Mouse (Mus musculus) kidney, adult 9 months (tissue): ENCODE measurements around the gene Cmtm3.
A peak's percentile ranks its signal among the peaks of the same experiment; 100 is the strongest.
"Not testable (repeated sequence)": the region's sequence is repeated elsewhere in the genome, so short reads cannot be mapped to it uniquely, and the experiment has no call there.

Experiments
- DNase-seq: peaks from one replicate; pipeline ENCODE4 v3.0.0; 2022

Gene Cmtm3

DNA sequence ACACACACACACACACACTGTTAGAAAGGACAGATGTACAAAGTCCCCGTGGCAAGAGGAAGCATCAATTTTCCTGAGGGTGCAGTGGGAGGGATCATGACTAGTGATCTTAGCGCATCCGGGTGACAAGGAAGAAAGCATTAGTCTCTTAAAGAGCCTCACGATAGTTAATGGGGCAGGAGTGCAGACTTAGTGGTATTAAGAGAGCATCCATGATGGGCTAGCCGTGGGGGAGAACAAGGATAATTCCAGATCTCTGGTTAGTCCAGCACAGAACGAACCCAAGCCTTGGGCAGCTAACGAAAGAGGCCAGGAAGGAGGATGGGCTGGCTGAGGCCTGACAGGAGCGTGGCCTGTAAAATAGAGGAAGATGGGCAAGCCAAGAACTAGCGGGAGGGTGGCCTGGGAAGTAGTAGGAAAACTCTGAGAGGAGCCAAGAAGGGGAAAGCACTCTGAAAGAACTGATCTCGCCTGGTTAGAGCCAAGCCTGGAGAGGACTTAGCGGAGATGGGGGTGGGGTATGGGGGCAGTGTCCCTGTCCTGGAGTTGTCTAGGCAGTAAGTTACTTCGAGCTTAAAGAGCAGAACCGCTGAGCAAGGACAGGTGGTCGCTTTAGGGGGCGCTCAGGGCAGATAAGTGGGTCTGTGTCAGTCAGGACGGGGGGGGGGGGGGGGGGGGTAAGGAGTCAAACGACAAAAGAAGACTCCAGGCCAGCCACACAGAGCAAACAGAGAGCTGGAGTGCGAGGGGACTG lies at the start of gene Cmtm3:
Cmtm3 (plus strand) TSS at position 182 of the 754 bp plus-strand sequence.
- DNase-seq = peak; percentile 48

DNA sequence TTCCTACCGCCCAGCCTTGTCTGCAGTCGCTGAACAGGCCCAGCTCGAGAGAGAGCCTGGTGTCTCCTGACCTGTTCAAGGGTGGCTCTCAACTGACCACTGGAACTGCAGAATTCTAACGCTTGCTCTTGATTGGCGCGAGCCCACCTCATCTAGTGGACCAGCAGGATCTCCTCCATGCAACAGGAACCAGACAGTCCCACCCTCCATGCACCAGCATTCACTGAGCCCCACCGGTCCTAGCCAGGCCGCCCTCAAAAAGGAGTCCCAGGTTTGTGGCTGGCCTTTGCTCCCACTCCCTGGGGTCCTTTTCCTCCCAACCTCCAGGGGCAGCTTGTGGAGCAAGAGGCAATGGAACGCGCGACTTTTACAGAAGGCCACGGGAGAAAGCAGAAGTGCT lies 46.1 kb upstream of the Cmtm3 start, which contains the start of gene Cmtm2a:
Cmtm2a (minus strand) TSS at position 101 of the 400 bp plus-strand sequence.
- DNase-seq = not testable (repeated sequence)

DNA sequence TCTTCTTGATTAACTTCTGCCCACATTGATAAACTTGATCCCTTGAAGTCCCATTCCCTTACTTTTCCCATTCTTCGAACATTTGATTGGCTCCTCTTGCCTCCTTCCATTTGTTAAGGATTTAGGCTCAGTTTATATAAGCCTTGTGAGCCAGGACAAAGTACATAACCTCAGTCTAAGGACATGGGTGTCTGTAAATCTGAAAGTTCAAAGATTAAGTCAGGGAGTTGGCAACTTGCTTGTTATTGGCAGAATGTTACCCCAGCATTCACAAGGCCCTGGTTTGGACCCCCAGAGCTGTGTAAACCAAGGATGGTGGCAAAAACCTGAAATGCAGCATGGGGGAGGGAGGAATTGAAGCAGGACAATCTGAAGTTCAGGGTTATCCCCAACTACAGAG lies 44.8 kb upstream of the Cmtm3 start:
- DNase-seq = peak; percentile 72

DNA sequence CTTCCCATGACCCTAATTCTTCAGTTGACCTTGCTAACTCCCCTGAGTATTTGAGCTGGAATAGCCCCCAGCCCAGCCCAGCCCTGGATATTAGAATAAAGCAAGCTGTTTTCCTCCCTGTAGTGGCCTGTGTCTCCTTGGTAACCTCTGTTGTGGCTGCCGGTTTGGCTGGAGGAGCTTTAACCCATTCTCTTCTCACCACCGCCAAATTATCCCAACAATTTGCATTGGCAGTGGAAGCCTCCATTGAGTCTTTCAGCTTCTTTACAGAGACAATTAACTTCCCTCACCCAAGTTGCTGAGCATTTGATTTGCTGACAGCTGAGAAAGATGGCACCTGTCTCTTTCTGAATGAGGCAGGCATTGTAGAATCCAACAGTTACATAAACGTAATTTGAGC lies 37.6 kb upstream of the Cmtm3 start:
- not testable (repeated sequence) for DNase-seq

DNA sequence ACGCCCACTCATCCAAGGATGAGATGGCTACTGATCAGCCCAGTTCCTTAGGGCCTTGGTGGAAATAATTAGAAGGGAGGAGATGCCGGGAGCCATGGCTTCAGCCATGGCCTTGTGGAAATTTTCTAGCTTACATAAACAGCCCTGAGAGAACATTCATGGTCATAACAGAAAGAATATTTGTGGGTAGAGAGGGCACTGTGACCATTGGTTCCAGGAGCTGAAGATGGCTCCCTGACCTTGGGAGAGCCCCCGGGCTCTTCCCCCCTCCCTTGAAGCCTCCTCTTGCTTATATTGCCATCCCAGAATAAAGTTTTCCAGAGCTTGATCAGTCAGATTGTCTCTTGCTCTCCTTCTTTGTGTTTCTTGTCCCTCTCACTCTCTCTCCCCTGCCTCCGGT lies 36.7 kb upstream of the Cmtm3 start:
- DNase-seq = not testable (repeated sequence)

DNA sequence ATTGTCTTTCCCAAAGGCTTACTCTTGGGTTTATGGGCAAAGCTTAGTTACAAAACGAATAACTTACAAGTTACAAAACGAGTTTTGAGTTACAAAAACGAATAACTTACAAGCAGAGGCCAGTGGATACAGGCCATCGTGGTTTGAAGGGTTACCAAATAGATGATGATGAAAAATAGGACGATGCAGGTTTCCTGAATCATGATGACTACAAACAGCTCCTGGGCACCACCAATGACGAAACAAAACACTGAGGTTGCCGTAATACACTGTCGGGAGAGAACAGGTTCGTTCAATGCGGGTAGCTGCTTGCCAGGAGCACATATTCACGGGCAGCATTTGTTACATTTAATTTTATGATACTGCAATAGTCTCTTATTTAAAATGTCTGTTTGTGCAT lies 34.2 kb upstream of the Cmtm3 start:
- DNase-seq = no peak

DNA sequence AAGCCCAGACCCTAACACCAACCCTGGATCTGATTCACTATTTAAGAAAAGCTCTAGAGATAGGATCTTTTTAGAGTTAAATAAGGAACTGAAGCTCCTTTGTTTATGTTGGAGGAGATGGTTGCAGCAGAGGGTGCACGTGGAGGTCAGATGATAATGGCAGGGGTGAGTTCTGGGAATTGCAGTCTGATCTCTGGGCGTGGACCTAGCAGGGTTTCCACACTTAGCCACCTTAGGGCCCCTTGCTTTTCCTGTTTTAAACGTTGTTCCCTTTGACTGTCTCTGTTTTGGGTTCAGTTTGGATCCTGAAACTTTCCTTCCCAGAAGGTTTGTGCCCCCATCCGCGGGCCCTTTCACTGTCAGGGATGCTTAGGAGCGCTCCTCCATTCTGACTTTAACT lies 30.9 kb upstream of the Cmtm3 start:
- not testable (repeated sequence) for DNase-seq

DNA sequence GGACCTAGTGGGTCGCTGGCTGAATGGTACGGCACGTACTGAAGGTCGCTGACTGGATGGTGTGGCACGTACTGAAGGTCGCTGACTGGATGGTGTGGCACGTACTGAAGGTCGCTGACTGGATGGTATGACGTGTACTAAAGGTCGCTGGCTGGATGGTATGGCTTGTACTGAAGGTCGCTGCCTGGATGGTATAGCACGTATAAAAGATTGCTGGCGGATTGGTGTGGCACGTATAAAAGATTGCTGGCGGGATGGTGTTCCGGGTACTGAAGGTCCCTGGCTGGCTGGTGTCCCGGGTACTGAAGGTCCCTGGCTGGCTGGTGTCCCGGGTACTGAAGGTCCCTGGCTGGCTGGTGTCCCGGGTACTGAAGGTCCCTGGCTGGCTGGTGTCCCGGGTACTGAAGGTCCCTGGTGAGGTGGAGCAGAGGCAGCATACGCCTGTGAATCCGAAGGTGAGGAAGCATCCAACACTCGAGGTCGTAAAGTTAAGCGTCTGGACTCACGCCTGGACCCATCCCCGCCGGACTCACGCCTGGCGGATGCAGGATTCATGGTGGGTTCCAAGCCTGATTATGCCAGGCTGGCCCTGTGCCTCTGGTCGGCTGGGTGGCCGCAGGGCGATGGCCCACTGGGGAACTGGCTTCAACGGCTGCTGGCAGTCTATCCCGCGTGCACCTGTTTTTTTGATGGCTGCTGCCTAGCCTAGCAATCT lies 29.6 kb upstream of the Cmtm3 start, which contains the start of the genes Gm45711 and Cmtm1:
Gm45711 (minus strand) TSS at position 641 of the 715 bp plus-strand sequence.
Cmtm1 (minus strand) TSS at position 705 of the 715 bp plus-strand sequence.
- peak; percentile 9 for DNase-seq

DNA sequence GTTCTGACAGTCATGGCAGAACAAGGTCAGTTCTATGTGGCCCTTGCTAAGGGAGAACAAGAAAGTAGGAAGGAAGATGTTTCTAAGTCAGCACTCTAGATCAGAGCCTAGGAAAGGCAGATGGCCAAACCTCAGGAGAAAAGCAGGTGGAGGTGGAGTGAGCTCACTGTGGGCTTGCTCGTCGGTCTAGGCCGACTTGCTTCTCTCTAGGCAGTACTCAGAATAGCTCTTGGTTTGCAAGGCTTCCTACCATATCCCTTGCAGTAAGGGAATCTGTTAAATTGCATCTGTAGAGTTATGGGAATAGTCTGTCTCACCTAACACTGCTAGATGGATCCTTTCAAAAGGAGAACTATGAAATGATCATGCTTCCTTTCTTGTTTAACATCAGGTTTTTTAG lies 27.2 kb upstream of the Cmtm3 start:
- DNase-seq = not testable (repeated sequence)

DNA sequence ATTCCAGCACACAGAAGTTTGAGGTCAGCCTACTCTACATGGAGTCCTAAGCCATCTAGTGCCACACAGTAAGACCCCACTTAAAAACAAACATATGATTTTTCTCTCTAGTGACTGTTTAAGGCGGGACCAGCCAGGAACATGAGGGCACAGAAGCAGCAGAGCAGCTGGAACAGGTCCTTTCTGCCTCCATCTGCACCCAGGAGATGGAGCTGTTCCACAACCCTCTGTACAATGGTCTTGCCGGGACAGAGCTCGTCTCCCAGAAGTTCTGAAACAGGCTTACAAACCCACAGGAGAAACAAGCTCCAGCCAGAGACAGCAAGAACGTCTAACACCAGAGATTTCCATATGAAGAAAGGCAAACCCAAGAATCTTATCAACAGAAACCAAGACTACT lies 25.9 kb upstream of the Cmtm3 start:
- DNase-seq = peak; percentile 35

DNA sequence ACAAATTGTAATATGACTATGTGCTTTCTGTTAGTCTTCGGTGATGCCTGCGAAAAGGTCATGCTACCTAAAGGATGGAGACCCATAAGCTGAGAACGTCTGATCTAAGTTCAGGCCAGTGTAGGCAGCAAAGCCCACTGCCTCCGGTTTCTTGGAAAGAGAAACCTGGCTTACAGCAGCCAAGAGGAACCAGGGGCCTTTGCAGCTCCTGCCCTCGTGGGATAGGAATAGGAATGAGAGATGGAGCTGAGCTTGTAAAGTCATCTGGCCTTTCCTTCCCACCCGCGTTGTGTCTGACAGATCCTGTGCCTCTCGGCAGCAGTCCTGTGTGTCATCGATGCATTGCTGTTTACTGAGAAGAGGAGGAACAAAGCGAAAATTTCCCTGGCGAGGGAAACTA lies 17.9 kb upstream of the Cmtm3 start, which contains the start of gene Gm11020:
Gm11020 (plus strand) TSS at position 301 of the 400 bp plus-strand sequence.
- DNase-seq = not testable (repeated sequence)

DNA sequence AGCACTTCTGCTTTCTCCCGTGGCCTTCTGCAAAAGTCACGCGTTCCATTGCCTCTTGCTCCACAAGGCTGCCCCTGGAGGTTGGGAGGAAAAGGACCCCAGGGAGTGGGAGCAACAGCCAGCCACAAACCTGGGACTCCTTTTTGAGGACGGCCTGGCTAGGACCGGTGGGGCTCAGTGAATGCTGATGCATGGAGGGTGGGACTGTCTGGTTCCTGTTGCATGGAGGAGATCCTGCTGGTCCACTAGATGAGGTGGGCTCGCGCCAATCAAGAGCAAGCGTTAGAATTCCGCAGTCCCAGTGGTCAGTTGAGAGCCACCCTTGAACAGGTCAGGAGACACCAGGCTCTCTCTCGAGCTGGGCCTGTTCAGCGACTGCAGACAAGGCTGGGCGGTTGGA lies 17.3 kb upstream of the Cmtm3 start, which contains the start of gene Cmtm2b:
Cmtm2b (plus strand) TSS at position 301 of the 400 bp plus-strand sequence.
- not testable (repeated sequence) for DNase-seq

DNA sequence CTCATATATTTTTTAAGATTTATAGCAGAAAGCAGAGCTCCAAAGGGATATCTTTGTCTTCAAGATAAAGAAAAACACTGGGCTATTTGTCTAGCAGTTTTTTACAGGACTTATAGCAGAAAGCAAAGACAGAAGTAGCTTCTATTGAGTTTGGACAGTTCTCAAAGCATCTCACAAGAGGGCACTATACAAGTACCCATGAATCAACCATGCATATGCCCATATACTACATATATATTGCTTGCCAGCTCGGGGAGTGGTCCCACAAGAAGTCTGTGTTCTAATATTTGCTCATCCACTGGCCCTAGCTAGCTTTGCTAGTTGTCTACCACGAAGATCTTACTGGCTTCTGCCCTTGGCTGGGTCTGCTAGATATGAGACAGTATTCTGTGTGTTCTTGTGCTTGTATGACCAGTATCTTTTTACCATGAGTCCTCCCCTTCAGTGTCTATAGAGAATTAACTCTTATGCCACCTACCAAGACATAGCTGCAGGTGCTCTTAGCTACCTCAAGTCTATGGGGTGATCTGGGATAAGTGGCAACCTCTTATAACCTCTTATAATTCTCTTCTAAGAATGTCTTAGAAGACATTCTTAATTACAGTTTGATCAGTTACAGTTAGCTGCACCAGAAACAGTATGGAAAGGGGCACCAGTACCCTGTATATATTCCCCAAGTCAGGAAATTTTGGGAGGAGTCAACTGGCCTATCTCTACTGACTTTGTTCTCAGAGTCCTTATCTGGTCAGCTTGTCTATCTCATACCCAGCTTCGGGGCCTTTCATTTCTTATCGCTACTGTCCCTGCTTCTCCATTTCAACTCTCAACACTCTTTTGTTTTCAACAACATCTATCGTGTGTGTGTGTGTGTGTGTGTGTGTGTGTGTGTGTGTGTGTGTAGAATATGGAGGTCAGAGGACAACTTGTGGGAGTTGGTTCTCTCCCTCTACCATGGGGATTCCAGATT lies 6.3 kb upstream of the Cmtm3 start:
- DNase-seq = no peak

DNA sequence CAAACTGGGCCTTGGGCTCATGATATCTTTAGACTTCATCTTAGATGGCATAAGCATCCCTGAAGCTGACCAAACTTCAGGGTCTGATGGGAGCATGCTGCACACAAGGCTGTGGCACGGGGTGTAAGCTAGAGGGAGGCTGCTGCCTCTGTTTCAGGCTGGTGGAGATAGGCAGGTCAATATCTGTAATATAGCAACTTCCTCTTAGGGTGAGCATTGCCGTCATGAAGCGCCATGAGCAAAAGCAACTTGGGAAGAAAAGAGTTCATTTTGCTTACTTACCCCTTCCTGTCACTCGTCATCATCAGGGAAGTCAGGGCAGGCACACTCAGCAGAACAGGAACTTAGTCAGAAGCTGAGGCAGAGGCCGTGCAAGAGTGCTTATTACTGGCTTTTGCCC lies 5.4 kb upstream of the Cmtm3 start:
- no peak for DNase-seq

DNA sequence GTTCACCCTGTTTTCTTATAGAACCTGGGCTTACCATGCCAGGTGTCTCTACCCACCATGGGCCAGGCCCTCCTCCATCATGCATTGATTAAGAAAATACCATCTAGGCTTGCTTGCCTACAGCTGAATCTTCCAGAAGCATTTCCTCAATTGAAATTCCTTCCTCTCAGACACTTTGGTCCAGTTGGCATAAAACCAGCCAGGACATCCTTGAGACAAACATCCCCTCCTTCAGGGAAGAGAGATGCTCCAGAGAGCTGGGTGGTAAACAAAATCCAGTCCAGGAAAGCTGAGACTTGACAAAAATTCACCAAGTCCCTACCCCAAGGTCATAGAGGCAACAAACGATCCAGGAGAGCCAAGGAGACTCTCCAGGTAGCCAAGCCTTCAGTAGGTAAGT lies 5.0 kb upstream of the Cmtm3 start:
- no peak for DNase-seq

DNA sequence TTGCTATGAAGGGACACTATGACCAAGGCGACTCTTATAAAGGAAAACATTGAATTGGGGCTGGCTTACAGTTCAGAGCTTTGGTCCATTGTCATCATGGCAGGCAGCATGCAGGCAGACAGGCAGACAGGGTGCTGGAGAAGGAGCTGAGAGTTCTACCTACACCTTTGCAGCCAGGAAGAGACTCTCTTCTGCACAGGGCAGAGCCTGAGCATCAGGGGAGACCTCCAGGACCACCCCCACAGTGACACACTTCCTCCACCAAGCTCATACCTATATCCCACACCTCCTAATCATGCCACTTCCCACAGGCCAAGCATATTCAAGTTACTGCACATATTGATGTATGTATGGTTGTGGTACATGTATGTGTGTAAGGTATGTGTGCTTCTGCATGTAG lies 2.4 kb upstream of the Cmtm3 start:
- no peak for DNase-seq

DNA sequence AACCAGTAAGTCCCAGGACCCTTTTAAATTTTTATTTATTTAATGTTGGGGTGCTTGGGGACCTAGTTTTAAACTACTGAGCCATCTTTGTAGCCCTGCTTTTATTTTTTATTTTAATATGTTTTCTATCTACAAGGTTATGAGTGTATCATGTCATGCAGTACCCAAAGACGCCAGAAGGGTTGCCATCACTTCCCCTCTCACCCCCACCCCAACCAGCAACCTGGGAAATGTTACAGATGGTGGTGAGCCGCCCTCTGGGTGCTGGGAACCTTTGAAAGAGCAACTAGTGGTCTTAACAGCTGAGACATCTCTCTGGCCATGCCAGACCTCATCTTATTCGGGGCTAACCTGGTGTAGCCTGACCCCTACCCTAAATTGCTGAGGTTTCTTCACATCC lies 1.3 kb upstream of the Cmtm3 start:
- no peak for DNase-seq

DNA sequence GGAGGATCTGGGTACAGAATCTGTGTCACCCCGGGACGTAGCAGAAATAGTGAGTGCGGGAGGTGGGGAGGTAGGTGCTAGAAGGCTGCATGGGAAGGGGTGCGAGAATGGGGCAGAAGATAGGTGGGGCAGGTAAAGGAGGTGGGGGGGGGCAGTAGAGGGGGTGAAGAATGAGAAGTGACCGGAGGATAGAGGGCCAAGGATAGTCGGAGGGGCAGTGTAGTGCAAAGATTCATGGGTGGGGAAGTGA lies 698 bp downstream of the Cmtm3 start:
- DNase-seq = no peak

DNA sequence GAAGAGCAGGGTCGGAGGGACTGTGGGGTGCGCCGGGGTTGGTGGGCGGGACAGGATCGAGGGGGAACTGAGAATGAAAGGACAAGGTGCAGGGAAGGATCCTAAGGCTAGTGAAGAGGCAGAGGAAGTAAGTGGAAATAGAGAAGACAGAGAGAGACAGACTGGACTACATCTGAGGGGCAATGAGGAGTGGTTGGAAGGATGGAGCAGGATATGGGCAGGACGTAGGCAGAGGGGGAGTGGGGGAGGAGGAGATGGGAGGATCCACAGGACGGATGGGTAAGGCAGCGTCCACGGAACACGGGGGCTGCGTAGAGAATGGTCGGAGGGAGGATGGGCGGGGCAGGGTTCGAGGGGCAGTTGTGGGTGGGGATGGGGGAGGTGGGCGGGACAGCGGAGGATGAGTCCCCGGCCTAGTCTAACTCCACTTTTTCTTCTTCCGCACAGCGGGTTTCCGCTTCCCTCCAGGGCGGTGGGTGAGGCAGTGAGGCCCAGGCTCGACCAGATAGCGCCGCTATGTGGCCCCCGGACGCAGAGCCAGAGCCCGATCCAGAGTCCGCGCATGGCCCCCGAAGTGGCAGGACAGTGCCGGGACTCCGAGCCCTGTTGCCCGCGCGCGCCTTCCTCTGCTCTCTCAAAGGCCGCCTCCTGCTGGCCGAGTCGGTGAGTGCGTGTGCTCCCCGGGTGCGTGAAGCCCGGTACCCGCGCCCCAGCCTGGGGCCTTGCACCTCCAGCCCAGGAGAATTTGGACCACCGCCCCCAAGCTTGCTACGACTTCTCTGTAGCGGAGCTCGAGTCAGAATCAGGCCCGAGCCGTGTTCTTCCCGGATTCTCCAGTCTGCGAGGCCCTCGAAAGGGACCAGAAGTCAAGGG lies 1.3 kb downstream of the Cmtm3 start:
- DNase-seq = peak; percentile 68

DNA sequence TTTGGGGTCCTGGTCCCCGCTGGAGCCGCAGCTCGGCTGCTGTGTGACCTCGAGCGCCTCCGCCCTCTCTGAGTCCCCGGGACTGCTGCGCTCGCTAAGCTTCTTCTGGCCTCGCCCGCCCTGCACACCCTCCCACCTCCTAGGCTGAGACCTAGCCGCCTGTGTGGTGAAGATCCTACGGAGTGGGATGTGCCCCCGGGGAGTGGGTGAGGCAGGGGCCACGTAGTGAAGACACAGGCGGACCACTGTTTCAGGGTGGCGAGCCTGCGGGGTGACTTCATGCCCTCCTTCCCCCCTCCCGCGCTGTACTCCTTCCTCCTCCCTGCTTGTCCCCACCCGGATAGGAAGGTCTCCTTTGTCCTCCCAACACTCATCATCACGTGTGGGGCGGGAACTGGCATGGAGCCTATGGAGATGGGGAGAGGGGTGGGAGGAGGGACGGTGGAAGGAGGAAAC lies 1.9 kb downstream of the Cmtm3 start:
- peak; percentile 57 for DNase-seq

DNA sequence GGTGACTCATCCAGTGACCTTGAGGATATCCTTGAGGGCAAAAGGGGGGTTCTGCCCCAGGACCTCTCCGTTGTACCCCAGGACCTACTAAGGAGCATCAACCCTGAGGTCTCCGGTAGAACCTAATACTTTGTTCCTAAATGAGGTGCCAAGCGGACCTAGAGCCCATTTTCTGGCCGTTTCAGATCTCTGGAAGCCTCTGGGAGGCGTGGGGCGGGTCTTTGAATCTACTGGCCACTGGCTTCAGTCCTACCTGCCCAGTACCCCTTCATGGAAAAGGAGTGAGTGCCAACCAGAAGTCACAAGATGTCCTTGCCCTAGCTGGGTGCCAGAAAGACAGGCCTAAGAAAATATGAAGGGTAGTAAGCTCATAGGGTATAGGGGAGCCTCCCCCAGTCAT lies 2.5 kb downstream of the Cmtm3 start:
- DNase-seq = no peak

DNA sequence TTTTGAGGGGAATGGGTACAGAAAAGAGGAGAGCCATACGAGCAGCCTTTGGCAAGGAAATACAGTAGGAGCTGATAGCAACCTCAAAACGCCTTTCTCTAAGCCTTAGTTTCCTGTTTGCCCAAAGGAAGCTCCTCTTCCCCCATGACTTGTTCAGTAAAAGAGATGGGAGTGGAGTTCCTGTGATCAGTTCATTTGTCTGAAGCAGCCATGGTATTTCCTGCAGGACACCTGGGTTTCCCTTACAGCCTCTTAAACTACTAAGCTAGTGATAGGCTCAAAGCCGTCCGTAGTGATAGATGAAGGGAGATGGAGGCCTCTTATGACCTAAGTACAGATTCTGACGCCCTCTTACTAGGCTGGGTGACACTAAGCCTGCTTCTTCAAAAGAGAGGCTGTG lies 3.2 kb downstream of the Cmtm3 start:
- DNase-seq = no peak
